Mouse (Mus musculus) lung, postnatal 36 days (tissue): Measurements from ENCODE around the gene Agpat3.

Experiments used
- DNase-seq: peaks from one replicate; pipeline ENCODE4 v3.0.0; 2022; ENCODE audit warnings: mixed read lengths

The Agpat3 gene

GRCm38 (mm10) chr10:78322806-78323205 is 29.5 kb downstream of the Agpat3 start:
- DNase-seq: peak; percentile 65

DNA sequence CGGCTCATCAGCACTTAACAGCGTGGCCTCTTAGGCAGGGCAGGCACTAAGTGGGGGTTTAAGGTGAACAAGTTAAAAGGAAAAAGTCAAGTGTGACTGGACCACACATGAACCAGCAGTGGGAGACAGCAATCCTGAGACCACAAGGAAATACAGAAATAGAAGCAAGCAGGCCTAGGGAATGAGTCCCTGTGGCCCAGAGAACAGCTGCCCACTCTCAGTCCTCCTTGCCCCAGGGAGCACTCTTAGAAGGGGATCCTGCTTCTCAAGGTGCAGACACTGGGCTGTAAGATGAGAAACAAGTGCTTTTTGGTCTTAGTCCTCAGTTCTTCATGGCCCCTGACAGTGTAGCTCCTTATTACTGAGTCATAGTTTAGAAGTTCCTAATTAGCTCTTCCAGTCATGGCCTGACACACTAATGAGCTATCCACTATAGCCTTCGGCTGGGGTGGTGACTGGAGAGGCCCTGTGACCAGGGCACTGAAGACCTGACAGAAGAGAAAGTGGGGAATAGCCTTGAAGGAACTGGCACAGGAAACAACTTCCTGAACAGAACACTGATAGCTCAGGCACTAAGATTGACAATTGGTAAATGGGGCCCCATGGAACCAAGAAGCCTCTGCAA is 31.0 kb downstream of the Agpat3 start:
- DNase-seq: no peak

DNA sequence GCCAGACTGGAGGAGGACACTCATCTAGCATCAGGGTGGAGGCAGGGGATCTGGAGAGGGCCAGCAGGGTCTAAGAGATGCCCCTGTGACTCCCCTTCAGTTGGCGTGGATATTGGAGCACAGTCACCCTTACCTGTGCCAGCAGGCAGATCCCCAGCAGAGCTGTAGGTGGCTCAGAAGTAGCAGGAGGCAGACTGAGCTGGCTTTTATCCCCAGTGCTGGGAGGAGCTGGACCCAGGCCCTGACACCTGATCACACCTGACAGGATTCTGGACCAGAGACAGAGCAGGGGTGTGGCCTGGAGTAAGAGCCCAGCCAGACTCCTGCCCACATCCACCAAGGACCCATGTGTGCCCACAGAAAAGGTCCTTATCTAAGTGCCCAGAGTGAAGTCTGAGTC is 31.8 kb downstream of the Agpat3 start:
- peak; percentile 28 for DNase-seq

DNA sequence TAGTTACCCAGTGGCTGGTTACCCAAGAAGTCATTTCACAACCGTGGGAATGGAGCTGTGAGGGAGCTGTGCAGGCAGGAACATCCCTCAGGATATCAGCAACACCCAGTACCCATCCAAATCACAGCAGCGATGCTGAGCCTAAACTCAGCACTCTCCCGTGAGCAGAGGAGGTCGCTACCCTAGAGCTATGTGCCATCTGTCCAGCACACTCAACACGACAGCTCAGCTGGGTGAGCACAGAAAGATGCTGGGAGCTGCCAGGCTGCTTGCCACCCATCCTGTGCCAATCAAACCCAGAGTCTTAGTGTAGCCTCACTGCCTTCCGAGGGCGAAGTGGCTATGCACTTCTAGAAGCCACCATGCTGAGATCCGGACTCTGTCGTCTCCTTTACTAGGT is 32.3 kb downstream of the Agpat3 start:
- DNase-seq: no peak

- DNase-seq: no peak
These were observed 34.9 kb downstream of the Agpat3 start for GRCm38 (mm10) chr10:78317270-78317923.

GRCm38 (mm10) chr10:78316228-78317087 is 35.8 kb downstream of the Agpat3 start:
- DNase-seq: no peak

DNA sequence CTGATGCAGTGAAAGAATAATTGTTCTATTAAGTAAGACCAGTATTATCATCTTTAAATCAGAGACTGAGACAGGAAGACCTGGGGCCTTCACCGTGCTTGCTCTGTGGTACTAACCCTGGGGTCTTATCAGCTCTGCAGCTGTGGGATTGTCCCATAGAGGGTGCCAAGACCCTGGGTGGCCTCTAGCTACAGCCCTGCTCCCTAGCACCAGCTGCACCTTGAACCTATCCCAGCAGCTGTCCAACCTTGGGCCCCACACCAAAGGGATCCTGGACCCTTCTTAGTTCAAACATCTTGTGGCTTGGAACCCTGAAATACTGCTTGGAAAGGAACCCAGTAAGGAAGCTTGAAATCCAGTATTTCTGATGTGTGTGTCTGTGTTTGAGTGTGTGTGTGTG is 37.1 kb downstream of the Agpat3 start:
- no peak for DNase-seq

DNA sequence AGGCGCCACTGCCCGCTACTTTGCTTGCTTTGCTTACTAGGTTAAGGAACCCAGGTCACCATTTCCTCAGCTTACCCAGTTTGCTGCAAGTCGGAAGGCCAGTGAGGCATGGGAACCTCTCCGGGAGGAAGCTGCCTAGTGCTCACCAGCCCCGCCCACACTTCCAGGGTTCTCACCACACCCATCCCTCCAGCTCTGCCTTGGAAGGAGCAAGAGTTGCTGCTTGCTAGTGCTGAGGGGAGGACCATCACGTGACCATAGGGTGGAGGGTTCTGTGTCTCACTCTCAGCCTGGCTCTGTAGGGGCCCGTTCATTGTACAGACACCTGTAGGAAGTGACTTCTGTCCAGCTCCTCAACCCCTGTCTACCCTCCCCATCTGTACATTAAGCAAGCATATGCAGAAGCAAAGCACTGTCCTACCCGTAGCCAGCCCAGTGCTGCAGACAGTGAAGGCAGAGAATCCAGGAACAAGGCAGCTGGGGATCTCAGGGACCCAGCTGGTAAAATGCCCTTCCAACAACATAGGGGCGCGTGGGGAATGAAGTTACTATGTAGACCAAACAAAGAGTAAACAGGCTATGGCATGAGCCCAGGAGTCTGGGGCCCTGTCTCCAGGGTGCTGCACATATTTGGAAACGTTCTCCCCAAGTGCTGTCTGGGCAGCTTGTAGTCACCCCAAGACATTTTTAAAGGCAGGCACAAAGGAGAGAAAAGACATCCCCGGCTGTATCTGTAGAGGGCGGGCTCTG is 40.2 kb downstream of the Agpat3 start:
- peak; percentile 83 for DNase-seq

DNA sequence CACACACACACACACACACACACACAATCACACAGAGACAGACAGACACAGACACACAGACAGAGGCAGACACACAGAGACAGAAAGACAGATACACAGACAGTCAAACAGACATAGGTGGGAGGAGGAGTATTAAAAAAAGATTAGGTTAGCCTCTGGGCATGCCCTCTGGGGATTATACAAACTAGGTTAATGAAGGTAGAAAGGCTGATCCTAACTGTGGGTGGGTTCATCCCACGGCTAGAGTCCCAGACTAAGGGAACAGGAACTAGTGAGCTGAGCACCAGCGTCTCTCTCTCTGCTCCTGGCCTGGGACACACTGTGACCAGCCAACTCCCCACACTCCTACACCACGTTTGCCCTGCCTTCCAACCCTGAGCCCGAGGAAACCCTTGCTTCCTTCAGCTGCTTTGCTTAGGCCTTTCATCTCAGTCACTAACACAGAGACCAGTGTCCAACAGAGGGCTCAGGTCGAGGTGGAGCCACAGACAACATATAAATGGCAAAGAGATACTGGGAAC is 41.5 kb downstream of the Agpat3 start:
- no peak for DNase-seq

DNA sequence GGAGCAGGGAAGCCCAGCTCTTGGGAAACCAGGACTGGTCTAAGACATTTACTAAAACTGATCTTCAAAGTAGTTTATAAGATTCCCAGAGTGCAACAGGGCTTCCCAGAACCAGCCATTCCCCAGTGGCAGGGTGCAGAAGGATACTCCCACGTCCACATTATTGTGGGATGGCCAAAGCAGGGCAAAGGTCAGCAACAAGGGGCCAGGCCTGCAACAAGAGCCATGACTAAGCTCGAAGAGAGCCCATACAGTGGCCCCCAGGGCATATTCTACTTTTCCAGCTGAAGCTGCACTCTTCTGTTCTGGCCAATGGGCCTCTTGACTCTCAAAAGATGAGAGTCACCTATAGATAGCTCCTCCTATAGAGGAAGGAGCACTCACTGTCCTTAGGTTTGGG is 43.7 kb downstream of the Agpat3 start:
- no peak for DNase-seq

GRCm38 (mm10) chr10:78307391-78307790 is 44.9 kb downstream of the Agpat3 start:
- no peak for DNase-seq

DNA sequence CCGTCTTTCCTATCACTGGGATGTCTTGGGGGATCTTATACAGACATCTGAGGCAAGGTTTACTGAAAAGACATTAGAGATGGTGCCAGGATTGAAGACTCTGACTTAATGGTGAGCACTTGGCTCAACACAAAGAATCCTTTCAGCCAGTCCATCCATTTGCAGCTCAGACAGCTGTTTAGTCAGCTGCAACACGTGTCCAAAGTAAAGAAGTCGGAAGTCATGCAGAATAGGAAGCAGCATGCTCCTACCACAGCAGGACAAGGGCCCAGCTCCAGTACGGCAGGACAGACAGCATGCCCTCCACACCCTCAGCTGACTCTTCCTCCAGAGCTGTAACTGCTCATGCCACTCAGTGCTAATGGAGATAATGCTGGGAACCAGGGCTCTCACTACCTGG is 46.3 kb downstream of the Agpat3 start:
- DNase-seq: no peak

DNA sequence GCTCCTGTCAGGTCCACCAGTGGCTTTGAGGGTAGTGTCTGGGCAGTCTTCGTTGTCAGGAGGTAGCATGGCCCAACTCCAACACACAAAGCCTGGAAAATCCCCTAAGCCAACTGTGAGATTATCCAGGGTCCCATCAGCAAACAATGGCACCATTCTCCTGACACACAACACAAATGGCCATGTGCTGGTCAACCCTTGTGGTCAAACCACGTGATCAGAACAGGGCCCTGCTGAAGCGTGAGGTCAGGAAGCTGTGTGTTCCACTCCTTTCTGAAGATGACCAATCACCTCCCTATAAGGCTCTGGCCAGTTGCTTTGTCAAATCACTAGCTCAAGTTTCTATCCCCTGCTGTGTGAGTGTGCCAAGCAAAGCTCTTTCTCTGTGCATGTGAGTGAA is 47.3 kb downstream of the Agpat3 start:
- no peak for DNase-seq

GRCm38 (mm10) chr10:78303675-78304074 is 48.6 kb downstream of the Agpat3 start:
- DNase-seq: peak; percentile 18

- no peak for DNase-seq
These were observed 52.2 kb downstream of the Agpat3 start for GRCm38 (mm10) chr10:78300061-78300460.

GRCm38 (mm10) chr10:78298651-78299644 is 53.3 kb downstream of the Agpat3 start:
- no peak for DNase-seq

DNA sequence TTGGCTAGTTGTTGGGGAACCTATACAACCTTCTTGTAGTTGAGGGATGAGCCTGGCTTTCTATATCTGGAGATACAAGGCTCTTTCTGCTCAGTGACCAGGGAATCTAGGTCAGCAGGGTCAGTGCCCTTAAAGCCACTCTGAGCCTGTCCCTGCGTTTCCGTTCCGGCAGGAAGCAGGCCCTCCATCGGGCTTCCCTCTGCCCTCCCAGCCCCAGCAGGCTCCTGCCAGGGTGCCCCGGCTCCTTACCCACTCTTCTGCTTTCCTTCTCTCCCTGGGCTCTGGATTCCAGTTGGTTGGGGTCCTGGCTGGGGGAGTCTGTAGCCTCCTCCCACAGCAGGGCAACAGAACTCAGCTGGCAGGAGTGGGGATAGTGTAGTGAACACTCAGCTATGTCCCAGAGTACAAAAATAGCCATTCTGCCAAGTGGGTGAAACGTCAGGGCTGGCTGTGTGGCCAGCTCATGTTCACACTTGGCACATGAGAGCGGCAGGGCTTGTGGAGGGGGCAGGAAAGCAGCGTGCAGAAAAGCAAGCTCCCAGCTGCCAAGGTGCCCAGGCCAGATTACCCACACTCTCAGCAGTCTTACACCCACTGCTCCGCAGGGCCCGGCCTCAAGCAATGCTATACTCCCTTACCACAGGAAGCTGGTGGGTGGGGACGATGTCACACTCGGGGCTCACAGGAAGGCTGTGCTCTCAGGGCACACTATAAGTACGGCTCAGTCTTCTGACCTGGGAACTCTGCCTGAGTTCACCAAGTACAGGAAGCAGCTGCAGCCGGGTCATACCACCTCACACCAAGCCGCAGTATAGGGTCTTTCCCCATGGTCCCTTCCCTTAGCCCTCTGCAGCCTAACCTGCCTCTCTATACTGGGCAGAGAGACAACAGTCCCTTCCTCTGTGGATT is 54.5 kb downstream of the Agpat3 start:
- DNase-seq: peak; percentile 90

DNA sequence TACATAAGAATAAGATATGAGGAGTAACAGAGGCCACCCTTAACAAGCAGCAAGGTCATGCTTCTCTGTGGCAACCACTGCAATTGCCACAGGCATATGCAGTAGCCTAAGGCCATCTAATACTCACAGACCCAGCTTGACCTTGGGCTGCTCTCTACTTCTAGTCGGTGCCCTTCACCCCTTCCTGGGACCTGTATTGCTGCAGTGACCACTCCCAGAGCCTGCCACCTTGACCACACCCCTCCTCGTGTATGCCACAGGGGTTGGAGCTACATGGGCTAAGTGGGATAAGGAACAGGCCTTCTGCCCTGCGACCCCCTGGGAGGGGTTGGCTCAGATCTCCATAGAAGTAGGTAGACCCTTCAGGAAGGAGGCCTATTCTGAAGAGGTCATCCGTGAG is 55.3 kb downstream of the Agpat3 start:
- DNase-seq: peak; percentile 23

DNA sequence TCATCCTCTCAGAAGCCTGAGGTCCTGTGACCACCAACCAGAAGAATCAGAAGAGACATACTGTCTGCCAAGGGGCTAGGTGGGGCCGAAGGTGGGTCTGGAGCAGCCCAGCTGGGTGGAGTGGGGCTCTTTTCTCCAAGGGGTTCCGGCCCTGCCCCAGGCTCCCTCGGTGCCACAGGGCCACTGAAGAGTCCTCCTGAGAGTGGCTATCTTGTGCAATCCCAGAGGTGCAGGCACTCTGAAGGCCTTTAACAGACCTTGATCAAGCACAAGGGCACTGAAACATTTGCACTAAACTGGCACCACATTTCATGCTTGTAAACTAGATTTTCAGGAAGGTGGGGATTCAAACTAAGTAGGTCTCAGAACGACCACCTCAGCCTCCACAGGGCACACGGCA is 55.9 kb downstream of the Agpat3 start:
- DNase-seq: peak; percentile 67

GRCm38 (mm10) chr10:78293576-78293975 is 58.7 kb downstream of the Agpat3 start:
- DNase-seq: no peak

- no peak for DNase-seq
These were observed 59.9 kb downstream of the Agpat3 start for GRCm38 (mm10) chr10:78292381-78292780.
